Mouse (Mus musculus) hematopoietic multipotent progenitor cell, adult 10-12 weeks (in vitro differentiated cells): ENCODE results near the gene Rpl31. TPM values are rescaled to one million over a fixed set of nuclear protein-coding genes. Genes with fewer than 3 reads are reported as not detected.

Source experiments
- polyA plus RNA-seq: library from polyadenylated mRNA; stranded (reverse); fragments of >175 nt; gene quantifications from 2 replicates; pipeline ENCODE4 v1.2.3, GENCODE M21; 2012; ENCODE audit warnings: low replicate concordance

The Rpl31 gene
- 79.8 and 284 TPM in 2 replicates for polyA plus RNA-seq

GRCm38 (mm10) chr1:39367601-39368266, at the start of gene Rpl31:
TSS of gene Rpl31 (plus strand) at chr1:39367842.

Other genes with a start within 250 kb of the Rpl31 start
- gene Npas2, start 174.1 kb upstream of the Rpl31 start, polyA plus RNA-seq = 0.49 and 0.52 TPM in 2 replicates
- 6.9 and 13.4 TPM in 2 replicates for gene Tbc1d8, start 110.9 kb downstream of the Rpl31 start, polyA plus RNA-seq
- 30.4 and 62.9 TPM in 2 replicates for gene Cnot11, start 167.2 kb downstream of the Rpl31 start, polyA plus RNA-seq
- gene Rnf149, start 209.6 kb downstream of the Rpl31 start, polyA plus RNA-seq = 31.6 and 62.7 TPM in 2 replicates